Mouse (Mus musculus): Measurements from ENCODE around the gene Rerg. TPM values are rescaled to one million over a fixed set of nuclear protein-coding genes. Genes with fewer than 3 reads are reported as not detected.
"Not testable (repeated sequence)": the region's sequence is repeated elsewhere in the genome, so short reads cannot be mapped to it uniquely, and the experiment has no call there.

The Rerg gene
- polyA plus RNA-seq, 1 experiment from 2014 or later, result 16.2 TPM

DNA sequence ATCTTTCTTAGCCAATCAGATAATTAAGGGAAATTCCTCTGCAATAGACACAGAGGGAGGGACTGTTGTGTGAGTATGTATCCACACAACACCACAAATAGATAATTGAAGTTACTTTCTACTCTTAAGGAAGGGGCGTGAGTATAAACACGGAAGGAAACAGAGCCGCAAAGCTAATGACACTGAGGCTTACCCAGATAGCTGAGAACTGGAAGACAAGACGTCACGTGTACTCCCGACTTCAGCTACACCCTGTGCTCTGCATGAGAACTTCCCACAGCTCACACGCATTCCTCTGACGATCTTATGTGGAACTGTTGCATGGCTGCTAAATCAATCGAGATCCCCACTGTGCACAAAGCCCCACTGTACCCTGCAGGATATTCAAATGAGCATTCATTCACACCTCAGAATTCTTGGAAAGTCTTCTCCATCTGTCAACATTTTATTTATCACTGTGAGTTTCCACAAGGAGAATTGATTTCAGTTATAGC lies 125.2 kb downstream of the Rerg start:
- Histone ChIP-seq H3K27ac (ENCODE audit: low read length) (no peak overlapping the region), H3K36me3 (ENCODE audit: insufficient read depth, low read length) (no peaks in the 10 kb centered on the region), H3K4me3 (ENCODE audit: low read length) (no peak overlapping the region), H3K4me1 (ENCODE audit: insufficient read depth, low read length) (no peaks in the 10 kb centered on the region), H3K27me3 (ENCODE audit: insufficient read depth, low read length) (no peaks in the 10 kb centered on the region), H3K4me2 (replicated peaks; ENCODE audit: low read depth, low read length) (no peak overlapping the region), H3K9ac (replicated peaks; ENCODE audit: low read length) (no peak overlapping the region), H3K9me3 (ENCODE audit: low read length) (peaks cover 5% of the 10 kb centered on the region; the same call in 1 of the 2 replicates)
- WGBS, result 74% methylated on average over 9 of the region's 9 CpGs
- ATAC-seq (ENCODE audit: low FRiP score, low TSS enrichment), result no peak

DNA sequence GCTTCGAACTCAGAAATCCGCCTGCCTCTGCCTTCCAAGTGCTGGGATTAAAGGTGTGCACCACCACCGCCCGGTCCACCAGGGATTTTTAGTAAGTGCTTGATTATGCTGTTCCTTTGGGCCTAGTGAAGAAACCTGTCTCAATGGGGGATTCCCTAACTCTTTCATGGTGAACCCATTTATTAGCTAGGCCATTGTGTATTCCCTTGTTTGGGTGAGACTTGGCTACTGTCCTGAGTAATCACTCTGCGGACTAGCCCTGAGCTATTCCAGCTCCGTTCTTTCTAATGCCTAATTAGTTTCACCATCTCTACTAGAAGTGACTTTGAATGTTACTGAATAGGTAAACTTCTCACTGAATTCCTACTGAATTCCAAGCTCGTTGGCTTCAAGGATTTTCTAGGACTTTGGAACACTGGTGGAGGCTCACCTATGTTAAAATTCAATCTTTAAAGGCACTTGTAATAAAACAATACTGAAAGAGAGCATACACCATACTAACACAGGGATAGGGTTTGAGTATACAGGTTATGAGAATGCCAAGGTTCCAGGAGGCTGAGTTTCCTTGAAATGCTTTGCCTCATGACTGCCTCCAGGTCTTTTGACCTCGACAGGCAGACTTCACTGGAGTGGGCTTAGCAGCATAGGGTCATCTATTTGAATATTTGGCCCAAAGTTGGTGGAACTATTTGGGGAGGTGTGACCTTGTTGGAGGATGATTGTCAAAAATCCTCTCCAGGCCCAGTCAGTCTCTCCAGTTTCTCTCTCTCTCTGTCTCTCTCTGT lies 134.5 kb downstream of the Rerg start:
- not testable (repeated sequence) for H3K27ac ChIP-seq (ENCODE audit: low read length); H3K4me3 ChIP-seq (ENCODE audit: low read length); H3K36me3 ChIP-seq (ENCODE audit: insufficient read depth, low read length); H3K9ac ChIP-seq (replicated peaks; ENCODE audit: low read length); H3K27me3 ChIP-seq (ENCODE audit: insufficient read depth, low read length); H3K4me2 ChIP-seq (replicated peaks; ENCODE audit: low read depth, low read length); H3K4me1 ChIP-seq (ENCODE audit: insufficient read depth, low read length); ATAC-seq (ENCODE audit: low FRiP score, low TSS enrichment); H3K9me3 ChIP-seq (ENCODE audit: low read length)
- 88% methylated on average over 8 of the region's 8 CpGs for WGBS

DNA sequence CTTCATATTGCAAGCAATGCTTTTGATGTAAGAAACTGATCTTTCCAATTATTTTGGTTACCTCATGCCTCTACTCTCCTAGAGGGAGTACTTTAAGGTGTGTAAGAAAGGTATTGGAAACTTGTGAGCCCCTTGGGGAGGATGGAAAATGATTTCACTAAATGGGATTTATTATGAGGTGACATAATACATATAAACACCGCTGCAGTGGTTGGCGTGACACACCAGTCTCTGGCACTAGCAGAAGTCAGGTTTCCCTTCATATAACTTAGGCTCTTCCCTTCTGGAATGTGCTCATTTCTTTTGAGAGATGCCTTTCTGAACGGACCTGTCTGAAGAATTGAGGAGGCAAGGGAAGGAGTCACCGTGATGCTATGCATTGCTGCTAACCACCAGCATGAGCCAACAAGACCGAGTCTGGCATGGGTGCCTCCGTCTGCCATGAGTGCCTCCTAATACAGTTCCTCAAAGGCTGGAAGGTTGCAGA lies 139.6 kb downstream of the Rerg start:
- H3K4me3 ChIP-seq (ENCODE audit: low read length), result no peak overlapping the region
- H3K27ac ChIP-seq (ENCODE audit: low read length), result no peak overlapping the region
- no peaks in the 10 kb centered on the region for H3K9me3 ChIP-seq (ENCODE audit: low read length)
- ATAC-seq (ENCODE audit: low FRiP score, low TSS enrichment), result no peak
- H3K4me1 ChIP-seq (ENCODE audit: insufficient read depth, low read length), result no peaks in the 10 kb centered on the region
- no peak overlapping the region for H3K9ac ChIP-seq (replicated peaks; ENCODE audit: low read length)
- WGBS, result 76% methylated on average over 6 of the region's 6 CpGs
- no peaks in the 10 kb centered on the region for H3K36me3 ChIP-seq (ENCODE audit: insufficient read depth, low read length)
- H3K27me3 ChIP-seq (ENCODE audit: insufficient read depth, low read length), result no peaks in the 10 kb centered on the region
- H3K4me2 ChIP-seq (replicated peaks; ENCODE audit: low read depth, low read length), result no peak overlapping the region

DNA sequence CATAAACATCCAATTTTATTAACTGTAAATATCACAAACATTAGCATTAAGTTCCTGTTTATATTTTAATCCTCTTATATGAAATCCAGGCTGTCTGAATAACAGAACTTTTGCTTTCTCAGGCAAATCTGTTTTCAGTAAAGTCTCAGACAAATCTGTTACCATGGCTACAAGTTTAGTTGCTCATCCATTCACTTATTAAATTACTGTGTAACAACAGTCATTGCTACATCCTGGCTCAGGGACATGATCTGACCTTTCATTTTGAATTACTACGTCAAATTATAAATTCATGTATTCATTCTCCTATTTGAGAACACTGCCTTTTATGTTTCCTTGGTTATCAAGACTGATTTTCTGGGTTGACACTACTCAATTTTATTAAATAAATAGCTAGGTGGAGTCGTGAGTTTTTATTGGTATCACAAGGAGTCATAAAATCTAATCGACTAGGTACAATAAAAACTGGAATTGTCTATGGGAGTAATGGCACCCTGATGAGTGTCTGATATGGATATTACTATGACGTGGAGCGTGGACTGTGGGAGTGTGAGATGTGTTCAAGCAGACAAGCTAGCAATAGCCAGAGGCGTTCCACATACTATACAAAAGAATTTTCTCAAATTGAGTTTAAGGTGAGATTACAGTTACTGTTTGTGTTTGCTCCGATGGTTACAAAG lies 140.2 kb downstream of the Rerg start:
- Histone ChIP-seq H3K27ac (ENCODE audit: low read length) (no peak overlapping the region), H3K36me3 (ENCODE audit: insufficient read depth, low read length) (no peaks in the 10 kb centered on the region), H3K9ac (replicated peaks; ENCODE audit: low read length) (no peak overlapping the region), H3K4me3 (ENCODE audit: low read length) (no peak overlapping the region), H3K4me1 (ENCODE audit: insufficient read depth, low read length) (no peaks in the 10 kb centered on the region), H3K9me3 (ENCODE audit: low read length) (no peaks in the 10 kb centered on the region), H3K27me3 (ENCODE audit: insufficient read depth, low read length) (no peaks in the 10 kb centered on the region), H3K4me2 (replicated peaks; ENCODE audit: low read depth, low read length) (no peak overlapping the region)
- 73% methylated on average over 7 of the region's 7 CpGs for WGBS
- ATAC-seq (ENCODE audit: low FRiP score, low TSS enrichment), result no peak

DNA sequence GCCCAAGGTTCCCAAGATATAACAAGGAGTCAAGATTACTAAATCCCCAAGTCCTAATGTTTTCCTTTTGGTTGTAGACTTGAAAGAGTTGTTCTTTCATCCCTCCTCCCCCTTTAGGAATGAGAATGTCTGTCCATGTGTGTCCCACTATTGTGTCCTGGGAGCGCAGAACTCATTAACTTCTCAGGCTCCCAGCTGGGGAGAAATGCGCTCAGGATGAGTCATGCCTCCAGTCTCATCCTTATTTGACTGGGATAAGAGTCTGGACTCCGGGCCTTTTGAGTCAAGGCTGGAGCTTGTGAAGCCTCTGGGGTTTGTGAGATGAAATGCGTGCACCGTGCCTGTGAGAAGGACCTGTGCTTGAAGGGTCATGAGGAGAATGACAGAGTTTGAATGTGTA lies 144.8 kb downstream of the Rerg start:
- Histone ChIP-seq H3K4me2 (replicated peaks; ENCODE audit: low read depth, low read length) (no peak overlapping the region), H3K9me3 (ENCODE audit: low read length) (no peaks in the 10 kb centered on the region), H3K36me3 (ENCODE audit: insufficient read depth, low read length) (no peaks in the 10 kb centered on the region), H3K27me3 (ENCODE audit: insufficient read depth, low read length) (no peaks in the 10 kb centered on the region), H3K9ac (replicated peaks; ENCODE audit: low read length) (no peak overlapping the region), H3K4me3 (ENCODE audit: low read length) (no peak overlapping the region), H3K27ac (ENCODE audit: low read length) (no peak overlapping the region), H3K4me1 (ENCODE audit: insufficient read depth, low read length) (no peaks in the 10 kb centered on the region)
- ATAC-seq (ENCODE audit: low FRiP score, low TSS enrichment), result no peak
- 88% methylated on average over 5 of the region's 5 CpGs for WGBS

DNA sequence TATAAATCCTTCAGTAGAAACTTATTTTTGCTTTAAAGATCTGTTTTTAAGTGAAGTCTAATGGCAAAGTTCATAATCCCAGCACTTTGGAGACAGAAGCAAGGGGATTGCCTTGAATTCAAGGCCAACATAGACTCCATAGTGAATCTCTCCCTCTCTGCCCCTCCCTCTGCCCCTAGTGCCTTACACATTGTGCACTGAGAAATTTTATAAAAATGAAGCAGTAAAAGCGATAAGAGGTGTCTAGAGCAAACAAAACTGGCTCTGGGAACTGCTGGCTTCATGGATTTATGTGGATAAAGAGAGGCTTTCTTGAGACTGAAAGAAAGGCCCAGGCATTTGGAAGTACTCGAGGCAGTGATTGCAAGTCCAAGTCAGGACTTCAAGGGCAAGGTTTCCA lies 145.8 kb downstream of the Rerg start:
- Histone ChIP-seq H3K4me3 (ENCODE audit: low read length) (no peak overlapping the region), H3K36me3 (ENCODE audit: insufficient read depth, low read length) (no peaks in the 10 kb centered on the region), H3K4me2 (replicated peaks; ENCODE audit: low read depth, low read length) (no peak overlapping the region), H3K27ac (ENCODE audit: low read length) (no peak overlapping the region), H3K9me3 (ENCODE audit: low read length) (no peaks in the 10 kb centered on the region), H3K9ac (replicated peaks; ENCODE audit: low read length) (no peak overlapping the region), H3K4me1 (ENCODE audit: insufficient read depth, low read length) (no peaks in the 10 kb centered on the region), H3K27me3 (ENCODE audit: insufficient read depth, low read length) (no peaks in the 10 kb centered on the region)
- ATAC-seq (ENCODE audit: low FRiP score, low TSS enrichment), result no peak
- 77% methylated on average over 2 of the region's 2 CpGs for WGBS

DNA sequence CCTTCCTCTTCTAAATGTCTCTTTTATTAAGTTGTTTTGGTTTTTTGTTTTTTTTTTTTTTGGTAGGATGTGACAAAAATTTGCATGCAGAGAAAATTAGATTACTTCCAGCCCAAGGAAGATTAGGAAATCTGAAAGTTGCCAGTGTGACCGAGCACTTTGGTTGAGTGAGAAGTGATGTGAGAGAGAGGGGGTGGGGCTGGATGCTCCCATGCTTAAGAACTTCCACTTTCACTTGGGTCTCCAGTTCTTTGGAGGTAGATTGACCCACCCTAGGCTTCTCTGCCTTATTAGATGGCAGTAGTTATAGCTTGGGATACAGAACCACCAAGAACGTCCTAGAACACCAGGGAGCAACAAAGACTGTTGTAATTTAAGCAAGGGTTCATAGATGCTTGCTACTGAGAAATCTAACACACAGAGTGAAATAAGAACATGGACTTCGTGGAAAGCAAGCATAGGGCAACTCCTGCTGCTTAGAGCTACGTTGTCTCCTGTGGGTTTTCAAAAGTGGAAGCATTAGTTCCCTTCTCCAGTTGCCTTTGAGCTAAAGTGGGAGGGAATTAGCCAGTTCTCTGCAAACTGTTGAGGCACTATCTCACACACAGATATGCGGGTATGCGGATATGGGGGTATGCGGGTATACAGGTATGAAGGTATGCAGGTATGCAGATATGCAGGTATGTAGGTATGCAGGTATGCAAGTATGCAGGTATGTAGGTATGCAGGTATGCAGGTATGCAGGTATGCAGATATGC lies 152.9 kb downstream of the Rerg start:
- Histone ChIP-seq H3K36me3 (ENCODE audit: insufficient read depth, low read length) (no peaks in the 10 kb centered on the region), H3K9me3 (ENCODE audit: low read length) (no peaks in the 10 kb centered on the region), H3K27ac (ENCODE audit: low read length) (no peak overlapping the region), H3K4me2 (replicated peaks; ENCODE audit: low read depth, low read length) (no peak overlapping the region), H3K4me1 (ENCODE audit: insufficient read depth, low read length) (no peaks in the 10 kb centered on the region), H3K9ac (replicated peaks; ENCODE audit: low read length) (no peak overlapping the region), H3K27me3 (ENCODE audit: insufficient read depth, low read length) (no peaks in the 10 kb centered on the region), H3K4me3 (ENCODE audit: low read length) (no peak overlapping the region)
- 91% methylated on average over 7 of the region's 7 CpGs for WGBS
- no peak for ATAC-seq (ENCODE audit: low FRiP score, low TSS enrichment)

DNA sequence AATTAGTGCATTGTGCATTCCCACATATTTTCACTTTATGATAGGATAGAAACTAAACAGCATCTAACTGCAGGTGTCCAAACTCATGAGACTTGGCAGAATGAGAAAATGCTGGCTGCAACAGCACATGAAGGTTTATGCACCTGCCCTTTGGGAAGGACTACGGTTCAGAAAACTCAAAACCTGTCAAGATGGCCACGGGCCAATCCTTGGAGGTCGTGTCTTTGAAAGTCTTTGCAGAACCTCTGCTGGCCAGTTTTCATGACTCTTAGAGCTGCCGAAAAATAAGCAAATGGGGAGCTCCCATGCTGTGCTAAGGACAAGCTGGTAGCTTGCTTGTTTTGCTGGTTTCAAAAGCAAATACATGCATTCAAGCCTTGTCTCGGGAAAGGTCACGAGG lies 156.0 kb downstream of the Rerg start:
- Histone ChIP-seq H3K9me3 (ENCODE audit: low read length) (no peaks in the 10 kb centered on the region), H3K4me2 (replicated peaks; ENCODE audit: low read depth, low read length) (no peak overlapping the region), H3K9ac (replicated peaks; ENCODE audit: low read length) (no peak overlapping the region), H3K4me3 (ENCODE audit: low read length) (no peak overlapping the region), H3K27me3 (ENCODE audit: insufficient read depth, low read length) (no peaks in the 10 kb centered on the region), H3K4me1 (ENCODE audit: insufficient read depth, low read length) (0 out of 2 replicates have a peak, but pooled peaks cover 7% of the 10 kb centered on the region), H3K36me3 (ENCODE audit: insufficient read depth, low read length) (no peaks in the 10 kb centered on the region), H3K27ac (ENCODE audit: low read length) (no peak overlapping the region)
- 72% methylated on average over 6 of the region's 6 CpGs for whole genome bisulfite sequencing
- no peak for ATAC-seq (ENCODE audit: low FRiP score, low TSS enrichment)

DNA sequence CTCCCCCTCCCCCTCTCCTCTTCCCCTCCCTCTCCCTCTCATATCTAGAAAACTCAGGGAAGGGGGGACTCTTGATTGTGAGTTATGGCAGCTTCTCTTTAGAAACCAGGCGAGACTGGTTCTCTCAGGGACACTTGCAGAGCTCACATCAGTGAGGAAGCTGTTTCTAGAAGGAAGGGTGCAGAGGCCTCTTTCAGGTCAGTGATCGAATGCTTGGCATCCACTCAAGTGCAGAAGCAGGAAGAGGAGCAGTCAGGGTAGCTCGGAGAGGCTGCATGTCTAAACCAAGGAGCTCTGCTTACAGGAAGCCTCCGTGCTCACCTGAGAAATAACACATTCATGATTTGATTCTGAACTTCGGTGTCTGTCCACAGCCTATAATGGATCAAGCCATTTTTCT lies 159.1 kb downstream of the Rerg start:
- no peaks in the 10 kb centered on the region for H3K9me3 ChIP-seq (ENCODE audit: low read length)

More for the DNA sequence above, 159.1 kb downstream of the Rerg start:
- Histone ChIP-seq H3K4me2 (replicated peaks; ENCODE audit: low read depth, low read length) (no peak overlapping the region), H3K27ac (ENCODE audit: low read length) (no peak overlapping the region), H3K9ac (replicated peaks; ENCODE audit: low read length) (no peak overlapping the region), H3K27me3 (ENCODE audit: insufficient read depth, low read length) (no peaks in the 10 kb centered on the region), H3K36me3 (ENCODE audit: insufficient read depth, low read length) (no peaks in the 10 kb centered on the region), H3K4me3 (ENCODE audit: low read length) (no peak overlapping the region), H3K4me1 (ENCODE audit: insufficient read depth, low read length) (0 out of 2 replicates have a peak, but pooled peaks cover 7% of the 10 kb centered on the region)
- no peak; the same call in 1 of the 2 replicates for ATAC-seq (ENCODE audit: low FRiP score, low TSS enrichment)
- 64% methylated on average over 5 of the region's 5 CpGs for WGBS

Measured in kidney, embryonic 16.5 days (tissue).